Mouse (Mus musculus): Measurements from ENCODE around the gene C1qb. TPM values are rescaled to one million over a fixed set of nuclear protein-coding genes. Genes with fewer than 3 reads are reported as not detected.

C1qb gene
- not detected in 2 replicates for total RNA-seq (2023)

DNA sequence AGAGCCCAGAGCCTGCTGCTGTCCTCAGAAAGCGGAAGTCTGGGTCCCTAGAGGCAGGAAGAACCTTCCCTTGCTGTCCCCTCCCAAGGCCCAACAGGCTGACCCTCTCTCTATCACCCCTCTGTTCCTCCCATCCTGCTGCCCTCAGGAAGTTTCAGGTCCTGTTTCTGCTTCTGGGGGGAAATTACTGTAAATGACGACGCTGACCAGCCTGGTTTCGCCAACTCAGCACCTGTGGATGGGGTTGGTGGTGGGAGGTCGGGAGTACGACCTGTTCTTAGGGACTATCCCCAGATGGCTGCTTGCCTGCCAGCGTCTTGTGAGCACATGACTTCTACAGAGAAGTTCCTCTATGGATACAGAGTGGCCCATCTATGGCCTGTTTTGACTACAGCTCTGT, at the start of gene C1qb:
Gene C1qb (minus strand): TSS at position 87 of the 400 bp plus-strand sequence.

DNA sequence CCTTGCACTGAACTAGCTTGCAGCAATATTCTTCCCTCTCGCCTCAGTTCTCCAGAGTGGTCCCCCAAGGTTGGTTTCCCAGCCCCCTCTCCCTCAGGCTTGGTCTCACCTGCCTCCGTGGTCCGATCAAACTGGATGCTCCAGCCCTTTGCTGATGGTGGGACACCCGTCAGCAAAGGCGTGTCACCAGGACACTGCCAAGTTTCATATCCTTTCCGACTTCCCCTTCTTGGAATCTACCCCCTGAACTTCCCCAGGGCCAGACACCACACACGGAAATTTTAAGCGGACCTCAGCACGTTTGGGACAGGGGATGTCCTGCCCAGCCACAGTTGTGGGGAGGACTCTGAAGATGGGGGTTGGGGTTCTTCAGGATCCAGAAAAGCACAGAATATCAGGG, 12.7 kb upstream of the C1qb start, which contains the start of gene C1qa:
Gene C1qa (minus strand): TSS at position 167 of the 400 bp plus-strand sequence.

DNA sequence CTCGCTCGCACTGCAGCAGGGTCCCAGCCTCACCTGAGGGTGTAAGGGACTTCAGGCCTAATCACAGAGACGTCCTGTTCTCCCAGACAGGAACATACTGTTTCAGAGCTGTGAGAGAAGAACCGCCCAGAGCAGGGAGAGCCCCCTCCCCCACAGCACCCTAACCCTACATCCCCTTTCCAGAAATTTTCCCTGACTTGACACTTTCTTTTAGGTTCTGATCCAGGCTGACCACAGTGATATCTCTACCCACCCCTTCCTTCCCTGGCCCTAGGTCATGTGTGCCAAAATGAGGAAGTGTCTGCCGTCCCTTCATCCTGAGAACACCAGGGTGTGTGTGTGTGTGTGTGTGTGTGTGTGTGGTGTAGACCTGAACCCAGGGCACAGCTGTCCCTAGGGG, 6.8 kb upstream of the C1qb start, which contains the start of gene C1qc:
Gene C1qc (minus strand): TSS at position 255 of the 400 bp plus-strand sequence.

DNA sequence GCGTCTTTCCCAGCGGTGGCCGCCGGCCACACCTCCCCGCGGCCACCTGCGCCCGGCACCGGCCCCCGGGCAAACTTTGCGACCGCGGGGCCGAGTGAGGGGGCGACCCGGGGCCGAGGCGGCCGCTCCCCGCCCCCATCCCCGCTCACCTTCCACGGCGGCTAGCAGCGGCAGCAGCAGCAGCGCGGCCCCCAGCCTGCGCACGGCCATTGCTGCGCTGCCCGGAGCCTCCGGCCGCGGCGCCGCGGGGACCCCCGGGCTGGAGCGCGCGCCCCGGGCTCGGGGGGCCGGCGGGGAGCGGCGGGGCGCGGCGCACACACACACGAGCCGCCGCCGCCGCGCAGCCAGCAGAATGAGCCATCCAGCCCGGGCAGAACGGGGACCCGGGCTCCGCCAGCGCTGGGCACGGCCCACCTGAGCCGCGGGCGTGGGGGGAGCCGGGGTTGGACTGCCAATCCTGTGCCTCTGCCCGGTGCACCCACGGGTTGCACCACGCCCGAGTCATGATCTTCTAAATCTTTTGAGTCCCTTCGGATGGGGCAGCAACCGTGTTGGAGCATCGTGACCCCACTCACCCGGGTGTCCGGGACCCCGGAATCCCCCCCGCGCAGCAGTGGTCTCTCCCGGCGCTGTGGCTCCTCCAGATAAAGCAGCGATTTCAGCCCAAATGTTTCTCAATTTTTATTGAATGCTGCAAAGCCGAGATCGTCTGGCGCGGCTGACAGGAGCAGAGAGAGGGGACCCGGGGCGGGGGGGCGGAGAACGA, 50.2 kb downstream of the C1qb start, which contains the start of gene Ephb2:
Gene Ephb2 (minus strand): TSS at position 368 of the 766 bp plus-strand sequence.

Other genes starting within 250 kb of the C1qb start
- gene Ephb2, start 50.2 kb downstream of the C1qb start, total RNA-seq (2023): 0.36 TPM in 1 of 2 replicates, not detected in the other
- gene C1qc, start 6.9 kb upstream of the C1qb start, total RNA-seq (2023): not detected in 2 replicates
- gene C1qa, start 12.6 kb upstream of the C1qb start, total RNA-seq (2023): 0.63 TPM in 1 of 2 replicates, not detected in the other
- not detected in 2 replicates for gene Epha8, start 70.6 kb upstream of the C1qb start, total RNA-seq (2023)
- gene Zbtb40, start 162.6 kb upstream of the C1qb start, total RNA-seq (2023): 4.8 and 6.1 TPM in 2 replicates